Mouse (Mus musculus) telencephalon, adult 2 months (tissue): Measurements from ENCODE around the gene Rrbp1.
A peak's percentile ranks its signal among the peaks of the same experiment; 100 is the strongest.

Source experiments
- DNase-seq: peaks from one replicate; pipeline ENCODE4 v3.0.0-alpha.2; 2011; ENCODE audit warnings: low read depth, low spot score

The Rrbp1 gene

DNA sequence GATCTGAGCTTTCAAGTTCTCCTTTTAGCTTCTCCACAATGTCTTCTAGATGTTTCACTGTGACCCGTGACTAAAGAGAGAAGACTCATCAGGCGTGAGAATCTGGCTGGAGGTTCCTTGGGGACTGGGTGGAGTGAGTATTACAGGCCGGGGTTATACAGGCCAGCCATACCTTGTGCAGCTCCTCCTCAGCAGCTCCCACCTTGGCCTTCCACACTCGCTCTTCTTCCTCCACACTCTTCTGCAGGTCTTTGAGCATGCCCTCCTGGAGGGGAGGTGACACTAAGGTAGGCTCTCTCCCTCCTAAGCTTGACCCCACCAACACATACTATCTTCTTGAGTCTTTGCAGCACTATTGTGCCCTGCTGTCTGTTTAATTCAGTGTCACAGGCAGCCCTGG lies 57.1 kb downstream of the Rrbp1 start:
- no peak for DNase-seq

GRCm38 (mm10) chr2:143951546-143952315 lies 59.3 kb downstream of the Rrbp1 start:
- no peak for DNase-seq

- no peak for DNase-seq
Measured at GRCm38 (mm10) chr2:143951028-143951420, 60.0 kb downstream of the Rrbp1 start.

DNA sequence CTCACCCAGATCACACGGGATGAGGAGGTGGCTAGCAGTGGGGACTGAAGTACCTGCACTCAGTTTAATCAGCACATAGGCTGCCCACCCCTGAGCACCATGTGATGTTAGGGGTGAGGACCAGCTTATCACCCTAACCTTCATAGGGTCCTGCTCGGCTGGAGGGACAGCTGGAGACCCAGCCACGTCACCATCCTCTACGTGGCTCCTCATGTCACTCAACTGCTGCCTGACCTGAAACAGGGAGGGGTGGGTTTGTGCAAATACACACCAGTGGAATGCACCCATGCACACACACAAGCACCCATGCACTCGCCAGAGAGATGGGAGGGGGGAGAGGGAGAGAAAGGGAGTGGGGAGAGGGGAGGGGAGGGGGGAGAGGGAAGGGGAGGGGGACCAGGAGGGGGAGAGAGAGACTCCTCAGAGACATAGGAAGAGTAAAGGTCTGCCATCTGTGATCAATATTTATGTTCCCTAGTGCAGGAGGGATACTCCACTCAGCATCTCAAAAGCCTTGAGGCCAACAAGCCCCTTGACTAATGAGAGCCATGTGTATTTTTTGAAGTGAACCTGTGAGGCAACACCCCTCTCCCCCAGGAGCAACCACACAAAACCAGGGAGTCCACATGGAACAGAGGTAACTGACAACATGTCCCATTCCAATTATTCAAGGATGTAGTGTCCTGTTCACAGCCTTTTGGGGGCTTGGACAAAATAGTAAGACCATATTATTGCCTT lies 60.6 kb downstream of the Rrbp1 start:
- DNase-seq, result no peak

GRCm38 (mm10) chr2:143949217-143949616 lies 61.8 kb downstream of the Rrbp1 start:
- no peak for DNase-seq

DNA sequence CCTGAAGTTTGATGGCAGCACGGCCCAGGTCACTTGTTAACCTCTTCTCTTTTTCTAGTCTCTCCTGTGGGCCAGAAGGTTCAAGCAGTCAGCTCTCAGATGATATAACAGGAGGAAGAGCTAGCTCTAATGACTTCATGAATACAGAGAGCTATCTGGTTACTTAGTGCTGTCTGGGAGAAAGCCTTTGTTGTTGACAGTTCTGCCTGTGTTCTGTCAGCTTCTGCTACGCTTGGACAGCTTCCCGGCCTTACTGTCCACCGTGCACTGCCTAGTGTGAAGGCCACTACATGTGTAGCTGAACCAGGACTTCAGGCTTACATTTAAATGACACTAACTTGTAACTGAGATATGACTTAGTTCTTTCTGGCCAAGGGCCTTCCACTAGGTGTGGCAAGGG lies 62.6 kb downstream of the Rrbp1 start:
- no peak for DNase-seq

DNA sequence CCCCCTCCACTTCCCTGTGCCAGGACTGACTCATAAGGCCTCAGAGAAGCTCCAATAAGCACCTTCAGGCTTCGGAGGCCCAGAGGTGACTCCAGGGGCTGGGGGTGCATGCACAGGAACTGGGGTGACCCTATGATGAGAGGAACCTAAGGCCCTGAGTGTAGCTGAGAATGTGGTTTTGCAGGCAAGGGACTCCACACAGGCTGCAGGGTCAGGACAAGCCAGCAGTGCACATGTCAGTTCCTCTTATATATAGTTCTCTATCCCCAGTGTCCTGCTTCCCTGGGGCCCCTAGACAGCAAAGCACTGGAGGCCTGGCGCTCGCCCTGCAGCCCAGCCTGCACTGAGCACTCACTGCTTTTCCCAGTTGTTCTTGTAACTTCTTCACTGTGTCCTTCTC lies 63.1 kb downstream of the Rrbp1 start:
- DNase-seq, result no peak

DNA sequence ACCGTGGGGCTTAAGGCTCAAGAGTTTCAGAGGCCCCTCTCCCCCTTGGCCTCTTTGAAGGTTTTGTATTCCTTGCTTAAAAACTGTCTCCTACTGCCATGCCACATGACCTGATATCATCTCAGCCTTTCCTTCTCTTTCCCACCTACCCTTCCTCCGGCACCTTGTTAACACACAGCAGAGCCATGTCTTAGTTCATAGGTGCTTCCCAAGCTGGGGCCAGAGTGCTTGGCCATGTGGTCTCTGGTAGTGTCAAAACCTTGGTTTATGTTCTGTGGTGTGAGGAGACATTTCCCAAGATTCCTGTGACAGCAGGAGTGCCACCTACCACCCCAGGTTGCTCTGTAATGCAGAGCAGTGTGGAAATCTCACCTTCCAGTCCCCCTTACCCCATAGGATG lies 64.7 kb downstream of the Rrbp1 start:
- no peak for DNase-seq

- no peak for DNase-seq
Measured at GRCm38 (mm10) chr2:143945466-143946075, 65.5 kb downstream of the Rrbp1 start.

- no peak for DNase-seq
Measured at GRCm38 (mm10) chr2:143944796-143945195, 66.3 kb downstream of the Rrbp1 start.

DNA sequence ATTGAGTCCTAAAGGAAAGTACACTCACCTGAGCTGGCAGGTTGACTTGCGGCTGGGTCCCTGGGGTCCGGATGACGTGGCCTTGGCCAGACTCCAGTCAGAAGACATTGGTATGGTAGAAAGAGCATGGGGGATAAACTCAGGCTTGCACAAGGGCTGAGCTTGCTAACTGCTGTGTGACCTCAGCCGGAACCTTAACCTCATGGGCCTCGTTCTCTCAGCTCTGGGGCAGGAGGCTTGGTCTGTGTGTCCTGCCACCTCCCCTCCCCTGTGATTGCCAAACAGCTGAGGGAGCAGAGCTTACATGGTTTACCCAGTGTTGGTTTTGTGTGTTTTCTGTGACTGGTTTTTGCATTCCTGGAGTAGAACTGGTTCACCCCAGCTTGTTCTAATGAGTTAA lies 70.7 kb downstream of the Rrbp1 start:
- no peak for DNase-seq

DNA sequence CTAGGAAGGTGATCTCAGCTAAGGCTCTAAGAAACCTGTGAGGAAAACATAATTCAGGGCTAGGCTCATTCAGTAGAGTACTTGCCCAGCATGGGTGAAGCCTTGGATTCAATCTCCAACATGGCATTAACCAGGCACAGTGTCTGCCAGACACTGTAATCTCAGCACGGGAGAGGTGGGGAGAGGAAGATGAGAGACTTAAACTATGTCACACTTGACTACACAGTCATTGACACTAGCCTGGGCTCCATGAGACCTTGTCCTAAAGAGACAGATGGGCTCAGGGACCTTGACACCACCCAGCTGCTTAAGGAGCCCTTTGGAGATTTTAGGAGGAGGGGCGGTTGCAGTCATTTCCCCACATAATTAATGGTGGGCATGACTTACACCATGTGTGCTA lies 73.2 kb downstream of the Rrbp1 start:
- no peak for DNase-seq

DNA sequence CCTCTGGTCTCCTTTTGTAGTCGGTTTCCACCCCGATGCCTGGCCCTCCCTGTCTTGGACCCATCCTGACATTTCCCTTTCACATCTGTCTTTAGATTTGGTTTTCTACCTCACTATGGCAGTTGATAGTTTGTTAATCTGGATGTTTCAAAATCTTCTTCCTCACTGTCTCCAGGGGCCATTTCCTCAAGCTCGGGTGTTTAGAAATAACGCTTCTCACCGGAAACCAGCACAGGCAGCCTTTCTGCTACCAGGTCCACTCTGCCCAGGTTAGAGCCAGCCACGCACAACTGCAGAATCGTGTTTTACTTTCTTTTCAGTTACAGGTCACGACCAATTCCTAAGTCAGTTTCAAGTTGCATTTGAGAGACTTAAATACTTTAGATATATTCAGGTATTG lies 76.6 kb downstream of the Rrbp1 start:
- no peak for DNase-seq

DNA sequence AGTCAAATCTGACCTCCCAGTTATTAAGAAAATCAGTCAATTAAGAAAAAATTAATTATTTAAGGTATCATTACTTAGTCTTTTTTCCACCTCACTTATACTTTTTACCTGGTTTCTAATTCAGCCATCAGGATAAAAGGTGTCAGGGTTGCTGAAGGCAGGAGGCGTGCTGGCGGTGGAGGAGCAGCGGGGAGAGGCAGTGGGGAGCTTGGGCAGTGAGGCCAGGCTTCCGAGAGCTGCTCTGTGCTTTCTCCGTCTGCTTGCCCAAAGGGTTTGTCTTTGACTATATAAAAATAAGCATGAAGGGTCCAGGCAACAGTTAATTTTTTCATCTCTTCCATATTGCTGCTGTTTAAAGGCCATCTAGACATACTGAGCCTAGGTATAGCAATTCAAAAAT lies 77.5 kb downstream of the Rrbp1 start:
- DNase-seq, result no peak

- DNase-seq, result no peak
Measured at GRCm38 (mm10) chr2:143932340-143932873, 78.7 kb downstream of the Rrbp1 start.

GRCm38 (mm10) chr2:143929607-143930311 lies 81.3 kb downstream of the Rrbp1 start:
- DNase-seq, result no peak

- DNase-seq, result no peak
Measured at GRCm38 (mm10) chr2:143925826-143926225, 85.2 kb downstream of the Rrbp1 start.

GRCm38 (mm10) chr2:143924085-143924484 lies 87.0 kb downstream of the Rrbp1 start:
- DNase-seq, result no peak

DNA sequence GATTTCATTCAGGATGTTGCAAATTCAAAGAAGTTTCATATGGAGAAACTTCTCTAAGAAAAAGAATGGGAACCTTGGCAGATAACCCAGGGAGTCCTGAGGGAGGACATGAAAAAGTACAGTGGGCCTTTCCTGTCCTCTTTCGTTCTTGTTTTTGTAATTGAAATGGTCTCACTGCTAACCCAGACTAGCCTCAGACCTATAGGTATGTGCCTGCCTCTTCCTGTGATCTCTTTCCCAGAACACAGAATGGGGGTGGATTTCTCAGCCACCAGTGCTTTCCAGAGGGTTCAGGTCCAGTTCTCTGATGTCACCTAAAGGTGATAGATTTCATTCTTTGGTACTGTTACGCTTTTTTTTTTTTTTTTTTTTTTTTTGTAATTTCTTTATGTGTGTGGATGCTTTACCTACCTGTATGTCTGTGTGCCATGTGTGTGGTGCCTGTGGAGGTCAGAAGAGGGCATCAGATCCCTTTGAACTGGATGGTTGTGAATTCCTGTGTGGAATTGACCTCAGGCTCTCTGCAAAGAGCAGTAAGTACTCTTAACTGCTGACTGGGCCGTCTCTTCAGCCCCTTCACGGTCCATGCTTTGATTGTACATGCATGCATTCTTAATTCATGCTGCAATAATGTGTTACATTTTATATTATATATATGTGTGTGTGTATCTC lies 92.1 kb downstream of the Rrbp1 start:
- DNase-seq, result no peak

DNA sequence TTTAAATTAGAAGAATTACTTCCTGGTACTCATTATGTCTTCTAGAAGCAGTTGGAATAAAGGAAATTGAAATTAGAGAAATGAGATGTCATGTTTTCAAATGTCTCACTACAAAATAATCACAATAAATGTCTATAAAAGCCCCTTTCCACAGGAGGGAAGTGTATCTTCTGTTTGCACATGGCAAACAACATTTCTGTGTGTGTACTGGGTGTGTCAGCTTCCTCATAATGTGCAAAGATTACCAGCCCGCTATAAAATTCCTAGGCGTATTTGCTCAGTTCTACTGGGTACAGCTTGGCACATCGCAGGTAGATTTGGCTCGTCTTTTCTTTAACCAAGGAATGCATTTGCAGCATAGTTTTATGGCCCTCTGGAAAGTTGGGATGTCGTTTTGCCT lies 93.4 kb downstream of the Rrbp1 start:
- DNase-seq, result no peak

GRCm38 (mm10) chr2:143916229-143916628 lies 94.8 kb downstream of the Rrbp1 start:
- DNase-seq, result peak; percentile 49
